Mouse (Mus musculus) effector memory CD4-positive, alpha-beta T cell, adult 5 months (primary cell): Measurements from ENCODE around the gene Pdha1. TPM values are rescaled to one million over a fixed set of nuclear protein-coding genes. Genes with fewer than 3 reads are reported as not detected.

Source experiments
- polyA plus RNA-seq: library from polyadenylated mRNA; unstranded; fragments of 100-300 nt; shearing (Covaris generic); gene quantifications from one replicate; pipeline ENCODE4 v1.2.1, GENCODE M21; 2017

Gene Pdha1
- 101 TPM for polyA plus RNA-seq

GRCm38 (mm10) chrX:160137861-160138717 lies at the start of gene Pdha1:
Gene Pdha1 (minus strand): TSS chrX:160138413.

Other genes starting within 250 kb of the Pdha1 start
- 2.6 TPM for gene Map3k15, start 150.0 kb downstream of the Pdha1 start, polyA plus RNA-seq